Mouse (Mus musculus) embryo, embryonic 10.5 days (tissue): Measurements from ENCODE around the gene Barx2.

Source experiments
- DNase-seq: peaks from one replicate; pipeline ENCODE4 v3.0.0-alpha.2; 2015; ENCODE audit warnings: low spot score

Gene Barx2

GRCm38 (mm10) chr9:31808753-31809152 is 104.5 kb downstream of the Barx2 start:
- DNase-seq, result peak; percentile 4

DNA sequence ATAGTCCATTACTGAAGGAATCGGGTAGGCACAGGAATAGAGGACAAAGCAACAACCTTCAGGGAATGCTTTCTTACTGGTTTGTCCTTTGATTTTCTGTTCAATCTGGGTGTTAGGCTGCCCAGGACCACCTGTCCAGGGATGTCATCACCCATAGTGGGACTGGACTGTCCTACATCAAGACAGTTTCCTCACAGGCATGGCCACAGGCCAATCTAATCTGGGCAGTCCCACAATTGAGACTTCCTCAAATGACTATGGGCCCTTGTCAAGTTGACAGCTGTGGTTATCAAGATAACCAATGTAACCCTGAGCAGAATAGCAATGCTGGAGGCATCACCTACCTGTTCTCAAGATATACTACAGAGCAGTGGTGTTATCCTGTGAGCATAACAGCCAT is 110.6 kb downstream of the Barx2 start:
- DNase-seq, result no peak
